Mouse (Mus musculus) liver, embryonic 14.5 days (tissue): ENCODE measurements around the gene Ppa2. TPM values are rescaled to one million over a fixed set of nuclear protein-coding genes. Genes with fewer than 3 reads are reported as not detected.

Experiments
- ATAC-seq: fragments of 200-750 bp; cut with Nextera tagmentation; 2 replicates; pipeline ENCODE4 v1.8.0; 2017; ENCODE audit warnings: moderate number of reproducible peaks, mild to moderate bottlenecking, moderate library complexity; ENCODE audit not compliant: insufficient read depth
- DNase-seq, 3 experiments: peaks; one replicate each; pipeline ENCODE4 v3.0.0-alpha.2; 2012 to 2013; ENCODE audit warnings: low read depth in 3 of 3, low spot score in 3 of 3
- H3K27ac ChIP-seq: fragments of 300-500 bp; sonication (generic); 2 replicates; pipeline ENCODE4 v1.5.1; 2014; ENCODE audit warnings: moderate library complexity, mild to moderate bottlenecking, control low read depth, inconsistent platforms
- H3K27me3 ChIP-seq: fragments of 300-500 bp; sonication (generic); 2 replicates; pipeline ENCODE4 v1.6.1; 2014; ENCODE audit warnings: mild to moderate bottlenecking, low read length, moderate library complexity; ENCODE audit not compliant: control insufficient read depth, insufficient read depth
- H3K36me3 ChIP-seq: fragments of 300-500 bp; sonication (generic); replicated peaks from 2 replicates; pipeline ENCODE4 v1.6.1; 2014; ENCODE audit warnings: low read depth; ENCODE audit not compliant: control insufficient read depth, insufficient read depth
- H3K4me1 ChIP-seq, 2 experiments: fragments of 200-500 bp in 1 of 2; fragments of 300-500 bp in 1 of 2; sonication (generic) in 1 of 2; replicated peaks; 2 replicates each; pipeline ENCODE4 v1.6.1; 2012 to 2014; ENCODE audit warnings: antibody characterized with exemption in 1 of 2, inconsistent platforms in 1 of 2, low read length in 1 of 2; ENCODE audit not compliant: control insufficient read depth in 2 of 2, insufficient read depth in 2 of 2
- H3K4me2 ChIP-seq: fragments of 300-500 bp; sonication (generic); 2 replicates; pipeline ENCODE4 v1.6.1; 2014; ENCODE audit warnings: low read depth, mild to moderate bottlenecking, control low read depth, moderate library complexity
- H3K4me3 ChIP-seq, 2 experiments: fragments of 200-500 bp in 1 of 2; fragments of 300-500 bp in 1 of 2; sonication (generic) in 1 of 2; 2 replicates each; pipeline ENCODE4 v1.5.1; 2012 to 2014; ENCODE audit warnings: low read depth in 2 of 2, low read length in 2 of 2, mild to moderate bottlenecking in 2 of 2, control low read depth in 1 of 2, inconsistent platforms in 1 of 2, moderate library complexity in 1 of 2; ENCODE audit not compliant: insufficient read depth in 1 of 2
- H3K9ac ChIP-seq: fragments of 300-500 bp; sonication (generic); replicated peaks from 2 replicates; pipeline ENCODE4 v1.6.1; 2014; ENCODE audit warnings: mild to moderate bottlenecking, control low read depth, moderate library complexity
- H3K9me3 ChIP-seq: fragments of 300-500 bp; sonication (generic); 2 replicates; pipeline ENCODE4 v1.6.1; 2016; ENCODE audit warnings: low read length, mixed read lengths; ENCODE audit not compliant: control insufficient read depth
- CTCF ChIP-seq: IDR thresholded peaks from 2 replicates; pipeline ENCODE4 v1.5.1; 2016; ENCODE audit warnings: antibody characterized with exemption, low read depth, control low read depth
- EP300 ChIP-seq: IDR thresholded peaks from 2 replicates; pipeline ENCODE4 v1.6.1; 2016; ENCODE audit warnings: antibody characterized with exemption, low read depth
- WGBS: fragments of 180-500 bp; shearing (Covaris S2); extraction: QIAGEN DNeasy Blood & Tissue Kit; methylation state at CpG from one replicate; pipeline ENCODE4 v1.1.7; 2014; ENCODE audit not compliant: insufficient replicate concordance; 5-methylcytosine and 5-hydroxymethylcytosine counted together
- polyA plus RNA-seq, 2 experiments: library from polyadenylated mRNA; depleted of rRNA in 1 of 2; stranded (reverse) in 1 of 2; unstranded in 1 of 2; fragments of >200 nt; fragmentation: Nextera tagmentation in 1 of 2; extraction: Ambion mirVana in 1 of 2; gene quantifications; 2 replicates each; pipeline versions ENCODE4 v1.2.1 to v1.2.3; 2012 to 2014

Gene Ppa2
- polyA plus RNA-seq, 2 experiments: 18.4 to 42.1 TPM

DNA sequence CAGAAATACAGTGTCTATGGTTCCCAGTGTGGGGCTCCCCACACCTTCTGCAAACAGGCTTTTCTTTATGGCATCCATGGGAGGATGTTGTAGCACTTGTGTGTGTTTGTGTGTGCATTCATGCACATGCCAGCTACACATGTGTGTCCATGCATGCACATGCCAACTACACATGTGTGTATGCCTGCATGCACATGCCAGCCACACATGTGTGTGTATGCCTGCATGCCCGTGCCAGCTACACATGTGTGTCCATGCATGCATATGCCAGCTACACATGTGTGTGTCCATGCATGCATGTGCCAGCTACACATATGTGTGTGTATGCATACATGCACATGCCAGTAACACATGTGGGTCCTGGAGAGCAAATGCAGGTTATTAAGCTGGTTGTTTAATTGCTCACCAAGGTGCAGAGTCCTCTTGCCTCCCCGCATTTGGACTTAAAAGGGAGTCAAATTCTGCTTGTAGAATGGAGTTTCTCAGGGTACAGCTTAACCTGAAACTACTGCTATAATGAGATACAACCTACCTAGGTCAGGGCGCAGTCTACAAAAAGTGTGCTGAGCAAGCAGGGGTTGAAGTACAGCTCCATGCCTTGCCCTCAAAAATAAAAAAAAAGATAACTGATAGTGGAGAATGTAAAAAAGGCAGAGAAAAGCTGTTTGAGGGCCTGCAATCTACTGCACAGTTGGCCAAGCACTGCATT is 3.7 kb downstream of the Ppa2 start:
- Histone ChIP-seq H3K27ac (no peak overlapping the region), H3K27me3 (no peaks in the 10 kb centered on the region), H3K9me3 (no peaks in the 10 kb centered on the region), H3K36me3 (no peaks in the 10 kb centered on the region), H3K4me2 (no peak overlapping the region), H3K4me3 (no peak overlapping the region), H3K4me1 (peaks cover 0 to 8% of the 10 kb centered on the region in 2 experiments; a peak in 2 of 4 replicates), H3K9ac (no peak overlapping the region)
- ATAC-seq (no peak), DNase-seq (no peak)
- 74% methylated on average over 3 of the region's 3 CpGs for WGBS
- TF ChIP-seq EP300 (no peak), CTCF (no peak)

DNA sequence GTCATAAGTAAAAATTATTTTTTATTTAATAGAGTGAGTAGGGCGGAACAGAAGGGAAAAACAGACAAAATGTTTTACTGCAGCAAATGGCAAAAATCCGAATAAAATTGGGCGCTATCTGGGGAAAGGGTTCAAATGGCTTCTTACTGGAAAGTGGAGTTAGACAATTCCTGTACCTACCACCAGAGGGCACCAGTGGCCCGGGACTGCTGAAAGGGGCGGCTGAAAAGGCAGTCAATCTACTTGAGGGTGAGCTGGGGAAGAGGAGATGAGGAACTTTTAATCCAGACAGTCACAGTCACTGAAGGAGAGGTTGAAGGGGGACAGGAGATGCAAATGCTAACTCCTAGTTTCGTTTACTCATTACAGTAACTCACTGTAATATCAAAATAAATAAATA is 4.6 kb downstream of the Ppa2 start:
- no peak overlapping the region for H3K9ac ChIP-seq
- H3K4me3 ChIP-seq: no peak overlapping the region
- H3K36me3 ChIP-seq: no peaks in the 10 kb centered on the region
- ATAC-seq: no peak
- H3K4me2 ChIP-seq: no peak overlapping the region
- H3K9me3 ChIP-seq: no peaks in the 10 kb centered on the region
- H3K27ac ChIP-seq: no peak overlapping the region
- peak; percentile 91 for TF ChIP-seq CTCF
- no peak for TF ChIP-seq EP300
- DNase-seq: peak; percentile 37 to 40 (median 37)
- 16% methylated on average over 6 of the region's 6 CpGs for WGBS
- peaks cover 0 to 8% of the 10 kb centered on the region in 2 experiments; a peak in 2 of 4 replicates for H3K4me1 ChIP-seq
- H3K27me3 ChIP-seq: no peaks in the 10 kb centered on the region

DNA sequence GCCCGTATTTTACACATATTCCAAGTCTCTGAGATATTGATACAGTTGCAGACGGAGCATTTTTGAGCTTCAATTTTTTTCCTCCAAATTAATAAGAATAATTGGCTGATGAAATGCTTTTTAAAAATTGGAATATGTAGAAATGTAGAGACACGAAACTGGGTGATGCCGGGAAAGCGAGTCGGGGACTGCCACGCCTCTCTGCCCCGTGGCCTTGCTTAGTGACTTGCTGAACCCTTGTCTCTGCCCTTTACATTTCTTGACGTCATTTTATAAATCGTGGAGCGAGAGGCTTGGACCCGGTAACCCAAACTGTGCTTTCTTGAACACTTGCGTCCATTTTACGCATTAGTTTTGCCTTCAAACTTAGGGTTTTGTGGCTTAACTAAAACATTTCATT is 5.1 kb downstream of the Ppa2 start:
- peaks cover 0 to 8% of the 10 kb centered on the region in 2 experiments; a peak in 2 of 4 replicates for H3K4me1 ChIP-seq
- no peak overlapping the region for H3K27ac ChIP-seq
- no peaks in the 10 kb centered on the region for H3K36me3 ChIP-seq
- no peaks in the 10 kb centered on the region for H3K27me3 ChIP-seq
- ATAC-seq (no peak), DNase-seq (no peak)
- no peaks in the 10 kb centered on the region for H3K9me3 ChIP-seq
- H3K9ac ChIP-seq: no peak overlapping the region
- no peak for TF ChIP-seq EP300
- TF ChIP-seq CTCF: no peak
- H3K4me2 ChIP-seq: no peak overlapping the region
- H3K4me3 ChIP-seq: no peak overlapping the region
- WGBS: 85% methylated on average over 14 of the region's 14 CpGs

DNA sequence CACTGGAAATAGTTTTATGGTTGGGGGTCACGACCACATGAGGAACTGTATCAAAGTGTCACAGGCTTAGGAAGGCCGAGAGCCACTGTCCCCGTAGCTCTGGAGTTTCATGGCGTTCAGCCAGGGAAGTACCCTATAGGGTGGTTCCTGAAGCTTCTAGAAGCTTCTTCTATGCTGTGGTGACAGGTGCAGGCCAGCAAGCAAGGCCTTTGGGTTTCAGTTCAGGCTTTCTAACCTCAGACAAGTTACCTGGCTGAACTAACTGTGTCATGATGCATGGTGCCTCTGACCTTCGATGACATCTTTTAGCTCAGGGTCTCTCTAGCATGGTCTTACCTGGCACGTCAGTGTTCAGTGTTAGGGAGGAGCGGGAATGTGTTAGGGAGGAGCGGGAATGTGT is 5.7 kb downstream of the Ppa2 start:
- TF ChIP-seq EP300: no peak
- TF ChIP-seq CTCF: no peak
- Histone ChIP-seq H3K9me3 (no peaks in the 10 kb centered on the region), H3K9ac (no peak overlapping the region), H3K4me3 (no peak overlapping the region), H3K36me3 (no peaks in the 10 kb centered on the region), H3K27me3 (no peaks in the 10 kb centered on the region), H3K4me1 (peaks cover 0 to 8% of the 10 kb centered on the region in 2 experiments; a peak in 2 of 4 replicates), H3K4me2 (no peak overlapping the region), H3K27ac (no peak overlapping the region)
- ATAC-seq (no peak), DNase-seq (no peak)
- WGBS: 76% methylated on average over 8 of the region's 8 CpGs

DNA sequence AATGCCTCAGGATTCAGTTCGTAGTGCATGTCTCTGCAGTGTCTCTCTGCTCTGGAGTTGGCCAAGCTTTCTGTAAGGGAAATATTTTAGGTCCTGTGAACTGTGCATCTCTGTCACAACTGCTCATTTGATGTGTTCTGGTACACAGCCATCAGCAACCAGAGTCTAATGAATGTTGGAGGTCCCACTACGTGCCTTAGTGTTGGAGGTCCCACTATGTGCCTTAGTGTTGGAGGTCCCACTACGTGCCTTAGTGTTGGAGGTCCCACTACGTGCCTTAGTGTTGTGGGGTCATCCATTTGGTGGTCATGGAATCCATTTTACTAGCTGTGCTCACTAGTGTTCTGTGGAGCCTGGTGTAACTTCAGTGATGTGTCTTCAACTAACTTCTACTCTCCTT is 7.9 kb downstream of the Ppa2 start:
- no peak for DNase-seq
- Histone ChIP-seq H3K4me1 (peaks cover 0 to under 1% of the 10 kb centered on the region in 2 experiments; a peak in 1 of 4 replicates), H3K27me3 (no peaks in the 10 kb centered on the region), H3K27ac (no peak overlapping the region), H3K4me3 (no peak overlapping the region), H3K36me3 (no peaks in the 10 kb centered on the region), H3K9me3 (no peaks in the 10 kb centered on the region), H3K4me2 (no peak overlapping the region), H3K9ac (no peak overlapping the region)
- WGBS: 60% methylated on average over 4 of the region's 4 CpGs
- TF ChIP-seq CTCF (no peak), EP300 (no peak)
- ATAC-seq: no peak
